Mouse (Mus musculus): ENCODE results near the gene Trpm5. TPM values are rescaled to one million over a fixed set of nuclear protein-coding genes. Genes with fewer than 3 reads are reported as not detected.

Trpm5 gene
- polyA plus RNA-seq, 1 experiment: not detected

DNA sequence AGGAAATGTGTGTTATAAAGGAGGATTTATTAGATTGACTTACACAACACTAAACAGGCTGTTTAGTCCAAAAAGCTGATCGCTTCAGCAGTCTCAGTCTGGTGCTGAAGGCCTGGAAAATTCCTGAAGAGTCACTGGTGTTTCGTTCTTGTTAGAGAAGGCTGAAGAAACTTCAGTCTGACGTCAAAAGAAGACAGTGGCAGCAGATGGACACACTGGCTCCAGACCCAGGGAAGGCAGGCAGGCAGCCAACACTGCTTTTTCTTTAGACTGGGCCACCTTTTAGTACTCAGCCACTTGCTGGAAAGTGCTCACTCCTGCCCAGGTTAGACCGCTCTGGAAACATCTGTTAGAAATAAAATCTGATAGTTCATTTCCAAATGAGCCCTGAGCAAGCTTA lies 60.9 kb downstream of the Trpm5 start:
- no peak for TF ChIP-seq CTCF (IDR thresholded peaks at IDR 0.05; ENCODE audit: low read depth, low read length)
- TF ChIP-seq EP300 (IDR thresholded peaks at IDR 0.05; ENCODE audit: insufficient read depth, low read depth, low read length): no peak
- TF ChIP-seq POLR2A (IDR thresholded peaks at IDR 0.05; ENCODE audit: insufficient read depth, low read length): no peak
- no peak overlapping the region for H3K9ac ChIP-seq (ENCODE audit: low read depth, poor library complexity, severe bottlenecking)
- no peak overlapping the region for H3K27ac ChIP-seq (ENCODE audit: insufficient read depth, low read length)
- H3K9me3 ChIP-seq (replicated peaks; ENCODE audit: control insufficient read depth, insufficient read depth, low read length, poor library complexity, severe bottlenecking): no peaks in the 10 kb centered on the region
- no peaks in the 10 kb centered on the region for H3K27me3 ChIP-seq (ENCODE audit: control insufficient read depth, insufficient read depth, low read length, poor library complexity, severe bottlenecking)
- H3K4me3 ChIP-seq (ENCODE audit: low read depth, low read length): no peak overlapping the region
- no peaks in the 10 kb centered on the region for H3K36me3 ChIP-seq (ENCODE audit: control insufficient read depth, insufficient read depth, low read length, poor library complexity, severe bottlenecking)
- no peaks in the 10 kb centered on the region for H3K4me1 ChIP-seq (ENCODE audit: control insufficient read depth, insufficient read depth, low read length)

- no peak for TF ChIP-seq EP300 (IDR thresholded peaks at IDR 0.05; ENCODE audit: insufficient read depth, low read depth, low read length)
- no peak for TF ChIP-seq POLR2A (IDR thresholded peaks at IDR 0.05; ENCODE audit: insufficient read depth, low read length)
- no peak for TF ChIP-seq CTCF (IDR thresholded peaks at IDR 0.05; ENCODE audit: low read depth, low read length)
- Histone ChIP-seq H3K9ac (ENCODE audit: low read depth, poor library complexity, severe bottlenecking) (no peak overlapping the region), H3K36me3 (ENCODE audit: control insufficient read depth, insufficient read depth, low read length, poor library complexity, severe bottlenecking) (no peaks in the 10 kb centered on the region), H3K4me1 (ENCODE audit: control insufficient read depth, insufficient read depth, low read length) (no peaks in the 10 kb centered on the region), H3K27ac (ENCODE audit: insufficient read depth, low read length) (no peak overlapping the region), H3K27me3 (ENCODE audit: control insufficient read depth, insufficient read depth, low read length, poor library complexity, severe bottlenecking) (no peaks in the 10 kb centered on the region), H3K9me3 (replicated peaks; ENCODE audit: control insufficient read depth, insufficient read depth, low read length, poor library complexity, severe bottlenecking) (no peaks in the 10 kb centered on the region), H3K4me3 (ENCODE audit: low read depth, low read length) (no peak overlapping the region)
Measured at GRCm38 (mm10) chr7:143031816-143032215, 62.6 kb downstream of the Trpm5 start.

DNA sequence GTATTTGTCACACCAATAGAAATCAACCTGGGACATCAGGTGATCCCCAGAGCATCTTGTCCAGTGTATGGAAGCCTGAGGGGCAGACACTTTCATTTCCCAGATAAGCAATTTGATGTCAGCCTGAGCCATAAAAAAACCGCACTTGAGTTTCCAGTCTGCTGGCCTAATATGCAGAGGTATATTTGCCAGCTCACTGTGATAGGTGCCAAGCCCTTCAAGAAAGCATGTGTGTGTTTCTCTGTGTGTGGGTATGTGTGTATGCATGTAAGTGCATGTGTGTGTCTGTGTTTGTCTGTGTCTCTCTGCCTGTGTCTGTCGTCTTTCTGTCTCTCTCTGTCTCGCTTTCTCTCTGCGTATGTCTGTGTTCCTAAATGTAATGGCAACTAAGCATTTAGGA lies 67.2 kb downstream of the Trpm5 start:
- TF ChIP-seq POLR2A (IDR thresholded peaks at IDR 0.05; ENCODE audit: insufficient read depth, low read length): no peak
- TF ChIP-seq CTCF (IDR thresholded peaks at IDR 0.05; ENCODE audit: low read depth, low read length): no peak
- no peak for TF ChIP-seq EP300 (IDR thresholded peaks at IDR 0.05; ENCODE audit: insufficient read depth, low read depth, low read length)
- H3K9me3 ChIP-seq (replicated peaks; ENCODE audit: control insufficient read depth, insufficient read depth, low read length, poor library complexity, severe bottlenecking): no peaks in the 10 kb centered on the region
- H3K27ac ChIP-seq (ENCODE audit: insufficient read depth, low read length): no peak overlapping the region

DNA sequence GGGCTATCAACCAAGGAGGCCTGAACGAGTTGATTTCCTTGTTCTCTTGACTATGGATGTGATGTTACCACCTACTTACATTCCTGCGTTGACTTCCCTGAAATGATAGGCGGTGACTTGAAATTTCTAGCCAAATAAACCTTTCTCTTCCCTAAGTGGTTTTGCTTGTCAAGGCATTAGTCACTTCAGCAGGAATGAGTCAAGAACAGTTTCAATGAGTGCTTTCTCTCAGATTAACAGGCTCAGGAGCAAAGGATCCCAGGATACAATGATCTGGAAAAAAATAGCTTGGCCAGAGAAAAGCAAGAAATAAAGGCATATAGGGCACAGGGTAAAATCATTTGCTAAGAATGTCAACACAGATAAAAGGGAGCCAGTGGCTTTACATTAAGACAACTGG lies 68.9 kb downstream of the Trpm5 start:
- no peaks in the 10 kb centered on the region for H3K27me3 ChIP-seq (ENCODE audit: control insufficient read depth, insufficient read depth, low read length, poor library complexity, severe bottlenecking)
- no peak overlapping the region for H3K9ac ChIP-seq (ENCODE audit: low read depth, poor library complexity, severe bottlenecking)
- no peaks in the 10 kb centered on the region for H3K4me1 ChIP-seq (ENCODE audit: control insufficient read depth, insufficient read depth, low read length)
- no peak overlapping the region for H3K4me3 ChIP-seq (ENCODE audit: low read depth, low read length)
- no peak for TF ChIP-seq EP300 (IDR thresholded peaks at IDR 0.05; ENCODE audit: insufficient read depth, low read depth, low read length)
- TF ChIP-seq POLR2A (IDR thresholded peaks at IDR 0.05; ENCODE audit: insufficient read depth, low read length): no peak
- TF ChIP-seq CTCF (IDR thresholded peaks at IDR 0.05; ENCODE audit: low read depth, low read length): no peak
- no peaks in the 10 kb centered on the region for H3K36me3 ChIP-seq (ENCODE audit: control insufficient read depth, insufficient read depth, low read length, poor library complexity, severe bottlenecking)
- no peaks in the 10 kb centered on the region for H3K9me3 ChIP-seq (replicated peaks; ENCODE audit: control insufficient read depth, insufficient read depth, low read length, poor library complexity, severe bottlenecking)
- no peak overlapping the region for H3K27ac ChIP-seq (ENCODE audit: insufficient read depth, low read length)

More for the DNA sequence above, 67.2 kb downstream of the Trpm5 start:
- Histone ChIP-seq H3K9ac (ENCODE audit: low read depth, poor library complexity, severe bottlenecking) (no peak overlapping the region), H3K36me3 (ENCODE audit: control insufficient read depth, insufficient read depth, low read length, poor library complexity, severe bottlenecking) (no peaks in the 10 kb centered on the region), H3K4me3 (ENCODE audit: low read depth, low read length) (no peak overlapping the region), H3K27me3 (ENCODE audit: control insufficient read depth, insufficient read depth, low read length, poor library complexity, severe bottlenecking) (no peaks in the 10 kb centered on the region), H3K4me1 (ENCODE audit: control insufficient read depth, insufficient read depth, low read length) (no peaks in the 10 kb centered on the region)

DNA sequence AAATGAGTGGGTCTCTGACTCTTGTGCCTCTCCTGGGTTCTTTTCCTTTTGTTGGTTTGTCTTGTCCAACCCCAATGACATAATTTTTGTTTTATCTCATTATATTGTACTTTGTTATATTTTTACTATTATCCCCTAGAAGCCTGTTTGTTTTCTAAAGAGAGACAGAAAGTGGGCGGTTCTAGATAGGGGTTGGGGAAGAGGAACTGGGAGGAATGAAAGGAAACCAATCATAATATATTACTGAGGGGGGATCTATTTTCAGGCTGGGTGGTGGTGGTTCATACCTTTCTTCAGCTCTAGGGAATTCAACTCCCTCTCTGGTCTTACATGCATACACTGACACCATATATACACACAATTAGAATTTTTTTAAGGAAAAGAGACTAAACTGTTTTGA lies 70.1 kb downstream of the Trpm5 start:
- no peak overlapping the region for H3K27ac ChIP-seq (ENCODE audit: insufficient read depth, low read length)
- TF ChIP-seq EP300 (IDR thresholded peaks at IDR 0.05; ENCODE audit: insufficient read depth, low read depth, low read length) (no peak), POLR2A (IDR thresholded peaks at IDR 0.05; ENCODE audit: insufficient read depth, low read length) (no peak), CTCF (IDR thresholded peaks at IDR 0.05; ENCODE audit: low read depth, low read length) (no peak)
- H3K9me3 ChIP-seq (replicated peaks; ENCODE audit: control insufficient read depth, insufficient read depth, low read length, poor library complexity, severe bottlenecking): no peaks in the 10 kb centered on the region
- H3K27me3 ChIP-seq (ENCODE audit: control insufficient read depth, insufficient read depth, low read length, poor library complexity, severe bottlenecking): no peaks in the 10 kb centered on the region
- no peak overlapping the region for H3K4me3 ChIP-seq (ENCODE audit: low read depth, low read length)
- H3K9ac ChIP-seq (ENCODE audit: low read depth, poor library complexity, severe bottlenecking): no peak overlapping the region
- H3K36me3 ChIP-seq (ENCODE audit: control insufficient read depth, insufficient read depth, low read length, poor library complexity, severe bottlenecking): no peaks in the 10 kb centered on the region
- no peaks in the 10 kb centered on the region for H3K4me1 ChIP-seq (ENCODE audit: control insufficient read depth, insufficient read depth, low read length)

GRCm38 (mm10) chr7:143023499-143023898 lies 70.9 kb downstream of the Trpm5 start:
- no peak overlapping the region for H3K4me3 ChIP-seq (ENCODE audit: low read depth, low read length)
- TF ChIP-seq EP300 (IDR thresholded peaks at IDR 0.05; ENCODE audit: insufficient read depth, low read depth, low read length) (no peak), CTCF (IDR thresholded peaks at IDR 0.05; ENCODE audit: low read depth, low read length) (no peak), POLR2A (IDR thresholded peaks at IDR 0.05; ENCODE audit: insufficient read depth, low read length) (no peak)
- H3K27me3 ChIP-seq (ENCODE audit: control insufficient read depth, insufficient read depth, low read length, poor library complexity, severe bottlenecking): no peaks in the 10 kb centered on the region
- no peaks in the 10 kb centered on the region for H3K4me1 ChIP-seq (ENCODE audit: control insufficient read depth, insufficient read depth, low read length)
- no peak overlapping the region for H3K9ac ChIP-seq (ENCODE audit: low read depth, poor library complexity, severe bottlenecking)
- H3K27ac ChIP-seq (ENCODE audit: insufficient read depth, low read length): no peak overlapping the region
- H3K36me3 ChIP-seq (ENCODE audit: control insufficient read depth, insufficient read depth, low read length, poor library complexity, severe bottlenecking): no peaks in the 10 kb centered on the region
- H3K9me3 ChIP-seq (replicated peaks; ENCODE audit: control insufficient read depth, insufficient read depth, low read length, poor library complexity, severe bottlenecking): no peaks in the 10 kb centered on the region

All from ES-Bruce4 (cell line).